Mouse (Mus musculus) intestine, embryonic 15.5 days (tissue): ENCODE measurements around the gene AU022751. TPM values are rescaled to one million over a fixed set of nuclear protein-coding genes. Genes with fewer than 3 reads are reported as not detected.
"Not testable (repeated sequence)": the region's sequence is repeated elsewhere in the genome, so short reads cannot be mapped to it uniquely, and the experiment has no call there.

Experiments
- ATAC-seq: fragments of 200-750 bp; cut with Nextera tagmentation; 2 replicates; pipeline ENCODE4 v1.8.0; 2017; ENCODE audit warnings: moderate TSS enrichment, moderate library complexity
- H3K27ac ChIP-seq: fragments of 300-500 bp; sonication (generic); 2 replicates; pipeline ENCODE4 v1.5.1; 2015; ENCODE audit warnings: mild to moderate bottlenecking, inconsistent platforms
- H3K27me3 ChIP-seq: fragments of 300-500 bp; sonication (generic); replicated peaks from 2 replicates; pipeline ENCODE4 v1.6.1; 2015; ENCODE audit warnings: inconsistent platforms
- H3K36me3 ChIP-seq: fragments of 300-500 bp; sonication (generic); 2 replicates; pipeline ENCODE4 v1.6.1; 2015; ENCODE audit warnings: inconsistent platforms
- H3K4me1 ChIP-seq: fragments of 300-500 bp; sonication (generic); replicated peaks from 2 replicates; pipeline ENCODE4 v1.6.1; 2015; ENCODE audit warnings: inconsistent platforms
- H3K4me2 ChIP-seq: fragments of 300-500 bp; sonication (generic); replicated peaks from 2 replicates; pipeline ENCODE4 v1.6.1; 2015; ENCODE audit warnings: mild to moderate bottlenecking, inconsistent platforms
- H3K4me3 ChIP-seq: fragments of 300-500 bp; sonication (generic); replicated peaks from 2 replicates; pipeline ENCODE4 v1.5.1; 2015; ENCODE audit warnings: inconsistent platforms
- H3K9ac ChIP-seq: fragments of 300-500 bp; sonication (generic); 2 replicates; pipeline ENCODE4 v1.6.1; 2015; ENCODE audit warnings: inconsistent platforms
- H3K9me3 ChIP-seq: fragments of 300-500 bp; sonication (generic); 2 replicates; pipeline ENCODE4 v1.6.1; 2016; ENCODE audit warnings: inconsistent platforms
- WGBS: fragments of 180-500 bp; shearing (Covaris S2); methylation state at CpG from one replicate; pipeline ENCODE4 v1.1.7; 2015; 5-methylcytosine and 5-hydroxymethylcytosine counted together
- polyA plus RNA-seq: library from polyadenylated mRNA; unstranded; fragments of >200 nt; fragmentation: Nextera tagmentation; extraction: Ambion mirVana; gene quantifications from 2 replicates; pipeline ENCODE4 v1.2.1, GENCODE M21; 2015

The AU022751 gene
- not detected in 2 replicates for polyA plus RNA-seq

DNA sequence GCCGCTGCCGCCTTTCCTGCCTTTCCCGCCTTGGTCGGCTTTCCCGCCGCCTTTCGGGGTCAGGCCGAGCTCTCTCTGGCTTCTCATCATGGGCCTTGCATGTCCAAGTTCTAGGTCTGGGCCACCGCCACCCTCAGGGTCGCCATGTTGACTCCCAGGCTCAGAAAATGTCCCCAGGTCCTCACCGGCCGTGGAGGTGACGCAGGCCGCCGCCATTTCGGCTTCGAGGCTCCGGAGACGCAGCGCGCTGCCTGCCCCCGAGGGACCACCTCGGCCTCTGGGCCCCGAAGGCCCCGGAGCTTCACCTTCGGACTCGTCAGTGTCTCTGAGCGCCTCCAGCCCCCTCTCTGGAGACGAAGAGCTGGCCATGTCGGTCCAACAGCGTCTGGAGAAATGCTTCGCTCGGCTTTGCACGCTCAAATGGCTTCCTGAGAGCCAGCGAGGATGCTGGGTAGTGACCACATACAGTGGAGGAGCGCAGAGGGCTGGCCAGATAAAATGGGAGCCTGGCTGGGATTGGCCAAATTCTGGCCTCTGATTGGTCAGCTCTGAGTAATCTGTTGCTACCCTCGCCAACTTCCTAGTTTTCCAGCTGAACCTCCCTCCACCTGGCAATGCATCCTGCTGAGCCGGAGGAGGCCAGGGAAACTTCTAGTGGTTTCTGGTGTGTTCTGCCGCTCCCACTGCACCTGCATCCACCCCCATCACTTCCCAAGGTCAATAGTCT, at the start of gene AU022751:
TSS of gene AU022751 (minus strand) at position 466 of the 727 bp plus-strand sequence.
- 90% methylated on average over 39 of the region's 39 CpGs for WGBS
- Histone ChIP-seq H3K9ac (no peak within 1 kb of the TSS), H3K4me3 (no peak within 1 kb of the TSS)

GRCm38 (mm10) chrX:6091996-6092757, 9.0 kb upstream of the AU022751 start:
- Histone ChIP-seq H3K27me3 (peaks cover 3% of the 10 kb centered on the region), H3K4me3 (peak overlapping the region; percentile 31), H3K36me3 (no peaks in the 10 kb centered on the region), H3K9ac (no peak overlapping the region), H3K9me3 (no peaks in the 10 kb centered on the region), H3K27ac (no peak overlapping the region), H3K4me1 (no peaks in the 10 kb centered on the region), H3K4me2 (peak overlapping the region; percentile 57)
- peak; percentile 87 for ATAC-seq
- WGBS, result 16% methylated on average over 30 of the region's 30 CpGs

More for the DNA sequence above, at the start of gene AU022751:
- H3K4me2 ChIP-seq, result no peak within 1 kb of the TSS
- H3K4me1 ChIP-seq, result no peaks in the 10 kb centered on the region
- no peak for ATAC-seq
- no peaks in the 10 kb centered on the region for H3K9me3 ChIP-seq
- no peaks in the 10 kb centered on the region for H3K36me3 ChIP-seq
- no peak within 1 kb of the TSS for H3K27ac ChIP-seq
- no peaks in the 10 kb centered on the region for H3K27me3 ChIP-seq

- H3K27me3 ChIP-seq, result peaks cover 3% of the 10 kb centered on the region
- H3K36me3 ChIP-seq, result no peaks in the 10 kb centered on the region
- H3K4me3 ChIP-seq, result peak overlapping the region; percentile 31; the same call in 1 of the 2 replicates
- no peak overlapping the region for H3K9ac ChIP-seq
- no peaks in the 10 kb centered on the region for H3K9me3 ChIP-seq
- no peaks in the 10 kb centered on the region for H3K4me1 ChIP-seq
- WGBS, result 27% methylated on average over 12 of the region's 12 CpGs
- no peak overlapping the region for H3K27ac ChIP-seq
- ATAC-seq, result no peak
- peak overlapping the region; percentile 57 for H3K4me2 ChIP-seq
Observed at GRCm38 (mm10) chrX:6091547-6091946, 8.3 kb upstream of the AU022751 start.

GRCm38 (mm10) chrX:6061563-6061962, 21.7 kb downstream of the AU022751 start:
- Histone ChIP-seq H3K4me3 (no peak overlapping the region), H3K4me1 (no peaks in the 10 kb centered on the region), H3K9me3 (no peaks in the 10 kb centered on the region), H3K9ac (no peak overlapping the region), H3K36me3 (no peaks in the 10 kb centered on the region), H3K4me2 (no peak overlapping the region), H3K27ac (no peak overlapping the region), H3K27me3 (no peaks in the 10 kb centered on the region)
- 78% methylated on average over 1 of the region's 1 CpGs for WGBS
- ATAC-seq, result no peak

GRCm38 (mm10) chrX:6047936-6048614, 35.1 kb downstream of the AU022751 start:
- H3K4me3 ChIP-seq, result peak overlapping the region; percentile 32
- H3K36me3 ChIP-seq, H3K27me3 ChIP-seq, H3K9ac ChIP-seq, H3K9me3 ChIP-seq, H3K4me1 ChIP-seq, H3K27ac ChIP-seq: not testable (repeated sequence)
- peak overlapping the region; percentile 45 for H3K4me2 ChIP-seq
- peak; percentile 80 for ATAC-seq
- WGBS, result 35% methylated on average over 14 of the region's 60 CpGs

- H3K27ac ChIP-seq, H3K27me3 ChIP-seq, H3K4me1 ChIP-seq, H3K36me3 ChIP-seq, H3K9me3 ChIP-seq, H3K9ac ChIP-seq: not testable (repeated sequence)
- 12% methylated on average over 5 of the region's 121 CpGs for WGBS
- ATAC-seq, result peak; percentile 89
- peak within 1 kb of the TSS; percentile 45 for H3K4me2 ChIP-seq
- H3K4me3 ChIP-seq, result peak within 1 kb of the TSS; percentile 32
Observed at GRCm38 (mm10) chrX:6047066-6047935, 35.9 kb downstream of the AU022751 start, which contains the start of gene Nudt11. Nudt11 (plus strand) TSS chrX:6047453.

Other genes starting within 250 kb of the AU022751 start
- gene Nudt11, start 36.0 kb downstream of the AU022751 start, polyA plus RNA-seq, result 2.3 and 3.2 TPM in 2 replicates
- gene Nudt10, start 89.6 kb upstream of the AU022751 start, polyA plus RNA-seq, result 4.4 and 4.8 TPM in 2 replicates
- gene Bmp15, start 237.3 kb upstream of the AU022751 start, polyA plus RNA-seq, result 0.06 TPM in 1 of 2 replicates, not detected in the other